In genomic region chr7:105743926-105744590, GRCm38 (mm10) we compare ENCODE assay signal across 8 mouse cellular contexts. TPM values are rescaled to one million over a fixed set of nuclear protein-coding genes. Genes with fewer than 3 reads are reported as not detected.
DNase-seq lines count a peak whose midpoint lies in the region; ATAC-seq and TF ChIP-seq lines count a peak whose summit lies in the region.

TSS of gene Taf10 (minus strand) at chr7:105744361.

- TF ChIP-seq CTCF in G1E (IDR thresholded peaks at IDR 0.05; ENCODE audit: low read depth, low read length): no peak
- TF ChIP-seq CTCF in lung, adult 2 months (IDR thresholded peaks at IDR 0.05; ENCODE audit: insufficient read depth, low read length): peak; percentile 11; the same call in 1 of the 2 replicates

- H3K4me1 ChIP-seq in G1E (ENCODE audit: insufficient read depth, low read depth, low read length): peaks cover 55% of the 10 kb centered on the region
- H3K4me1 ChIP-seq in forebrain, embryonic 15.5 days: peaks cover 18% of the 10 kb centered on the region
- H3K4me1 ChIP-seq in lung, adult 2 months (ENCODE audit: control insufficient read depth, insufficient read depth, low read length): peaks cover 10% of the 10 kb centered on the region
- peaks cover 22% of the 10 kb centered on the region for H3K4me1 ChIP-seq in neural tube, embryonic 15.5 days

- H3K9ac ChIP-seq in forebrain, embryonic 15.5 days (replicated peaks): peak within 1 kb of the TSS; percentile 90
- peak within 1 kb of the TSS; percentile 93 for H3K9ac ChIP-seq in neural tube, embryonic 15.5 days (replicated peaks)

- peak within 1 kb of the TSS; percentile 93 for H3K4me2 ChIP-seq in forebrain, embryonic 15.5 days (replicated peaks)
- H3K4me2 ChIP-seq in neural tube, embryonic 15.5 days: peak within 1 kb of the TSS; percentile 93

- under 1% methylated on average over 66 of the region's 67 CpGs for WGBS in forebrain, embryonic 15.5 days
- under 1% methylated on average over 67 of the region's 67 CpGs for WGBS in lung, adult 2 months
- WGBS in neural tube, embryonic 15.5 days: under 1% methylated on average over 63 of the region's 67 CpGs

- no peaks in the 10 kb centered on the region for H3K9me3 ChIP-seq in G1E (replicated peaks)
- H3K9me3 ChIP-seq in forebrain, embryonic 15.5 days: no peaks in the 10 kb centered on the region
- no peaks in the 10 kb centered on the region for H3K9me3 ChIP-seq in neural tube, embryonic 15.5 days (replicated peaks)

- peak; percentile 98 for ATAC-seq in G1E (ENCODE audit: extremely low read depth, insufficient number of reproducible peaks, low FRiP score, poor library complexity, severe bottlenecking)
- peak; percentile 97 for ATAC-seq in forebrain, embryonic 15.5 days (replicated peaks)
- peak; percentile 95 for ATAC-seq in neural tube, embryonic 15.5 days (ENCODE audit: low FRiP score)

- intact Hi-C loops in heart, postnatal 14 days (cut with DNase I): no loop called here

- no peaks in the 10 kb centered on the region for H3K27me3 ChIP-seq in G1E (ENCODE audit: insufficient read depth, low read length)
- H3K27me3 ChIP-seq in forebrain, embryonic 15.5 days: no peaks in the 10 kb centered on the region
- H3K27me3 ChIP-seq in neural tube, embryonic 15.5 days (replicated peaks): no peaks in the 10 kb centered on the region

- H3K4me3 ChIP-seq in G1E (ENCODE audit: low read depth, low read length): peak within 1 kb of the TSS; percentile 98
- peak within 1 kb of the TSS; percentile 98 for H3K4me3 ChIP-seq in forebrain, embryonic 15.5 days
- H3K4me3 ChIP-seq in lung, adult 2 months (replicated peaks; ENCODE audit: extremely low read depth, low read depth, low read length): peak within 1 kb of the TSS; percentile 66
- peak within 1 kb of the TSS; percentile 89 for H3K4me3 ChIP-seq in neural tube, embryonic 15.5 days (replicated peaks)

- DNase-seq in G1E (ENCODE audit: low spot score): peak; percentile 93
- DNase-seq in cerebellum, adult 11 months: peak; percentile 78
- DNase-seq in heart, postnatal 14 days: peak; percentile 85 to 90
- peak; percentile 85 to 87 for DNase-seq in layer of hippocampus, adult 18-20 months (ENCODE audit: low spot score in 2 of 2)
- peak; percentile 85 for DNase-seq in lung, adult 2 months
- DNase-seq in testis, postnatal 10 days (ENCODE audit: low spot score): peak; percentile 86

- TF ChIP-seq POLR2A in lung, adult 2 months (IDR thresholded peaks at IDR 0.05; ENCODE audit: borderline replicate concordance, extremely low read depth, low read depth, low read length): peak; percentile 45; the same call in 1 of the 2 replicates

- H3K27ac ChIP-seq in forebrain, embryonic 15.5 days (replicated peaks): peak within 1 kb of the TSS; percentile 88
- H3K27ac ChIP-seq in neural tube, embryonic 15.5 days (replicated peaks): peak within 1 kb of the TSS; percentile 81

- peaks cover 78% of the 10 kb centered on the region for H3K36me3 ChIP-seq in G1E (replicated peaks)
- peaks cover 56% of the 10 kb centered on the region for H3K36me3 ChIP-seq in forebrain, embryonic 15.5 days
- peaks cover 46% of the 10 kb centered on the region for H3K36me3 ChIP-seq in neural tube, embryonic 15.5 days

RNA-seq across cellular contexts. Expression of gene Taf10, which starts in this region (rescaled TPM):
- total RNA-seq in G1E (2014; fragmentation: Nextera tagmentation) (353 and 389 TPM in 2 replicates), G1E (2017) (202 and 540 TPM in 2 replicates)
- 263 and 330 TPM in 2 replicates for polyA plus RNA-seq in G1E (2012)
- polyA plus RNA-seq in forebrain, embryonic 15.5 days (2015; fragmentation: Nextera tagmentation; extraction: Ambion mirVana): 106 and 114 TPM in 2 replicates
- total RNA-seq in heart, postnatal 14 days (2021): 10 to 100 TPM; 81.0 to 88.8 TPM
- 100 to 1,000 TPM; 108 to 114 TPM for total RNA-seq in layer of hippocampus, adult 18-20 months (2021)
- polyA plus RNA-seq in lung, adult 2 months (2012; rRNA removed): 276 and 345 TPM in 2 replicates
- polyA plus RNA-seq in neural tube, embryonic 15.5 days (2015; fragmentation: Nextera tagmentation; extraction: Ambion mirVana): 101 and 102 TPM in 2 replicates

Comparison
In these comparisons a context has a peak if more than half of its experiments do, and no peak if none do; other contexts are left out.
1. Peak in every context shown above with its lines: DNase-seq, ATAC-seq, H3K4me3 ChIP-seq and H3K27ac ChIP-seq.